Mouse (Mus musculus): ENCODE measurements around the gene Polr2b. TPM values are rescaled to one million over a fixed set of nuclear protein-coding genes. Genes with fewer than 3 reads are reported as not detected.

Polr2b gene
- polyA plus RNA-seq, 1 experiment from 2014 or later, result 86.8 TPM

DNA sequence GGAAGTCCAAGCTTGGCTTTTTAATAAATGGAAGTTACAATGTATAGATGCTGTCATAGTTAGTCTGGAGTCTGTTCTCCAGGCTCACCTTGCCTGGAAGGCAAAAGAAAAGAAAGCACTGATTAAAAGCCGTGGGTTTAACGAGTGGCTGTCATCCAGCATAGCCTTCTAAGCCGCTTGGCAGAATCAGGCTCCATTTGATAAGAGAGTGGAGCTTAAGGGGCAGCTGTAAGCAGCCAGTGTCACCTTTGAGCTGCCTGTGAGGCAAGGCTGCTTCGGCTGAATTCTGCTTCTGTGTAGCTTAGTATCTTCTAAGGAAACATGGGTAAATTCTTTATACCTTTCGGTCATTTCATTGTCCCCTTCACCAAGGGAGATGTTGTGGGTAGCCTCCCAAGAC, 23.0 kb upstream of the Polr2b start:
- Histone ChIP-seq H3K9me3 (ENCODE audit: control insufficient read depth, low read length) (no peaks in the 10 kb centered on the region), H3K4me2 (replicated peaks; ENCODE audit: low read depth, low read length) (no peak overlapping the region), H3K4me3 (ENCODE audit: low read depth, low read length) (no peak overlapping the region), H3K27ac (ENCODE audit: low read depth, low read length) (no peak overlapping the region), H3K9ac (ENCODE audit: low read depth, low read length) (no peak overlapping the region), H3K36me3 (ENCODE audit: control insufficient read depth, insufficient read depth, low read length) (0 out of 2 replicates have a peak, but pooled peaks cover 4% of the 10 kb centered on the region), H3K4me1 (replicated peaks; ENCODE audit: control insufficient read depth, insufficient read depth, low read length) (no peaks in the 10 kb centered on the region), H3K27me3 (ENCODE audit: control insufficient read depth, insufficient read depth, low read length) (no peaks in the 10 kb centered on the region)
- ATAC-seq (ENCODE audit: low FRiP score) (no peak), DNase-seq (ENCODE audit: low spot score) (no peak)
- WGBS, result 98% methylated on average over 5 of the region's 5 CpGs

DNA sequence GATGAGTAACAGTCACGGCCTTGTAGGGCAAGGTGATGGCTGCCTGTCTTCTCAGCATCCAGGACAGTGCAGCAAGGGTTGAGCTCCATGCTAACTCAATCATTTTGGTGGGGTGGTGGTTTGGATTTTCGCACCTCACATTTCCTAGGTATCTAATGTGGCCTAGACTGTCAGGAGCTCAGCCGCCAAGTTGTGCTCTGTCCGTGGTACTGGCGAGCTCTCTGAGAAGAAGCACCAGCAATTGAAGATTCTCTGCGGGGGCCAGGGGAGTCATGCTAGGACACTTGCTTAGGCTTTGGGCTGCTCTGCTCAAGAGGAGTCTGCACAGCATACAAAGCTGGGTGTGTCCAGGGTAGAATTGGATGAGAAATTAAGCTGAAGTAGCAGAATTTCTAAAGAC, 22.0 kb upstream of the Polr2b start:
- Histone ChIP-seq H3K4me3 (ENCODE audit: low read depth, low read length) (no peak overlapping the region), H3K4me1 (replicated peaks; ENCODE audit: control insufficient read depth, insufficient read depth, low read length) (no peaks in the 10 kb centered on the region), H3K9me3 (ENCODE audit: control insufficient read depth, low read length) (no peaks in the 10 kb centered on the region), H3K27me3 (ENCODE audit: control insufficient read depth, insufficient read depth, low read length) (no peaks in the 10 kb centered on the region), H3K4me2 (replicated peaks; ENCODE audit: low read depth, low read length) (no peak overlapping the region), H3K27ac (ENCODE audit: low read depth, low read length) (no peak overlapping the region), H3K36me3 (ENCODE audit: control insufficient read depth, insufficient read depth, low read length) (0 out of 2 replicates have a peak, but pooled peaks cover 4% of the 10 kb centered on the region), H3K9ac (ENCODE audit: low read depth, low read length) (no peak overlapping the region)
- 79% methylated on average over 6 of the region's 6 CpGs for WGBS
- DNase-seq (ENCODE audit: low spot score) (no peak), ATAC-seq (ENCODE audit: low FRiP score) (no peak)

- Histone ChIP-seq H3K4me2 (replicated peaks; ENCODE audit: low read depth, low read length) (no peak overlapping the region), H3K4me3 (ENCODE audit: low read depth, low read length) (no peak overlapping the region), H3K27me3 (ENCODE audit: control insufficient read depth, insufficient read depth, low read length) (no peaks in the 10 kb centered on the region), H3K27ac (ENCODE audit: low read depth, low read length) (no peak overlapping the region), H3K9ac (ENCODE audit: low read depth, low read length) (no peak overlapping the region), H3K36me3 (ENCODE audit: control insufficient read depth, insufficient read depth, low read length) (0 out of 2 replicates have a peak, but pooled peaks cover 4% of the 10 kb centered on the region), H3K4me1 (replicated peaks; ENCODE audit: control insufficient read depth, insufficient read depth, low read length) (no peaks in the 10 kb centered on the region), H3K9me3 (ENCODE audit: control insufficient read depth, low read length) (no peaks in the 10 kb centered on the region)
- DNase-seq (ENCODE audit: low spot score) (no peak), ATAC-seq (ENCODE audit: low FRiP score) (no peak)
- WGBS, result 90% methylated on average over 8 of the region's 8 CpGs
Measured at GRCm38 (mm10) chr5:77289686-77290085, 20.3 kb upstream of the Polr2b start.

DNA sequence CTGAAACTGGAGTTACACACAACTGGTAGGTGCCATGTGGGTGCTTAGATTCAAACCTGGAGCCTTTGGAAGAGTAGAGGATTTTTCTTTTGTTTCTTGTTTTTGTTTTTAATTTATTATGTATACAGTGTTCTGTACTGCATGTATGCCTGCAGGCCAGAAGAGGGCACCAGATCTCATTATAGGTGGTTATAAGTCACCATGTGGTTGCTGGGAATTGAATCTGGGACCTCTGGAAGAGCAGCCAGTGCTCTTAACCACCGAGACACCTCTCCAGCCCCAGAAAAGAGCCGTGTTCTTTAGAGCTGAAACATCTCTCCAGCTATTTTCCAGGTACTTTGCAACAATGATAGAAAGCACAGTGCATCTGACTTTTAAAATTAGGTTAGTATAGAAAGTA, 19.3 kb upstream of the Polr2b start:
- H3K36me3 ChIP-seq (ENCODE audit: control insufficient read depth, insufficient read depth, low read length), result 0 out of 2 replicates have a peak, but pooled peaks cover 4% of the 10 kb centered on the region
- H3K4me1 ChIP-seq (replicated peaks; ENCODE audit: control insufficient read depth, insufficient read depth, low read length), result no peaks in the 10 kb centered on the region
- no peak overlapping the region for H3K27ac ChIP-seq (ENCODE audit: low read depth, low read length)
- no peak overlapping the region for H3K9ac ChIP-seq (ENCODE audit: low read depth, low read length)
- no peak overlapping the region for H3K4me3 ChIP-seq (ENCODE audit: low read depth, low read length)
- H3K27me3 ChIP-seq (ENCODE audit: control insufficient read depth, insufficient read depth, low read length), result no peaks in the 10 kb centered on the region
- no peaks in the 10 kb centered on the region for H3K9me3 ChIP-seq (ENCODE audit: control insufficient read depth, low read length)
- DNase-seq (ENCODE audit: low spot score), result no peak
- WGBS, result 89% methylated on average over 2 of the region's 2 CpGs
- ATAC-seq (ENCODE audit: low FRiP score), result no peak
- H3K4me2 ChIP-seq (replicated peaks; ENCODE audit: low read depth, low read length), result no peak overlapping the region

GRCm38 (mm10) chr5:77292803-77293522, 17.0 kb upstream of the Polr2b start:
- H3K36me3 ChIP-seq (ENCODE audit: control insufficient read depth, insufficient read depth, low read length), result 0 out of 2 replicates have a peak, but pooled peaks cover 4% of the 10 kb centered on the region
- no peak for ATAC-seq (ENCODE audit: low FRiP score)

DNA sequence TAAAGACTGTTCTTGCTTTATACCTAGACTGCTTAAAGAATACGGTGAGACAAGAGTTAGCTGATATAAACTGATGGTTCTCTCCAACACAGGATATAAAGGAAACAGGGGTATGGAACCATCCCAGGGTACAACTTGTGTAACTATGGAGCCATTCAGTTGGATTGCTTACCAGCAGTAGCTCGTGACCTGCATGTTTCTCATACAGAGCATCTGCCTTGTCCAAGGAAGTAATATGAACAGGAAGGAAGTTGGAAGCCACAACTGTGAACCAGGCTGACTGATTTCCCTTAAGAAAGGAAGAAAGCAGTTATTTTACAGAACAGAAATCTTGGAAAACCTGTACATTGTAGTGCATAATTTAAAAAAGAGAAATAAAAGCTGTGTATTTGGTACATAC, 10.5 kb upstream of the Polr2b start:
- Histone ChIP-seq H3K9ac (ENCODE audit: low read depth, low read length) (no peak overlapping the region), H3K4me3 (ENCODE audit: low read depth, low read length) (no peak overlapping the region), H3K4me2 (replicated peaks; ENCODE audit: low read depth, low read length) (no peak overlapping the region), H3K4me1 (replicated peaks; ENCODE audit: control insufficient read depth, insufficient read depth, low read length) (no peaks in the 10 kb centered on the region), H3K36me3 (ENCODE audit: control insufficient read depth, insufficient read depth, low read length) (peaks cover 9% of the 10 kb centered on the region), H3K27ac (ENCODE audit: low read depth, low read length) (no peak overlapping the region), H3K27me3 (ENCODE audit: control insufficient read depth, insufficient read depth, low read length) (no peaks in the 10 kb centered on the region), H3K9me3 (ENCODE audit: control insufficient read depth, low read length) (no peaks in the 10 kb centered on the region)
- ATAC-seq (ENCODE audit: low FRiP score), result no peak
- DNase-seq (ENCODE audit: low spot score), result no peak
- WGBS, result 94% methylated on average over 2 of the region's 2 CpGs

More at GRCm38 (mm10) chr5:77292803-77293522, 17.0 kb upstream of the Polr2b start:
- H3K4me2 ChIP-seq (replicated peaks; ENCODE audit: low read depth, low read length), result no peak overlapping the region
- H3K27me3 ChIP-seq (ENCODE audit: control insufficient read depth, insufficient read depth, low read length), result no peaks in the 10 kb centered on the region
- no peaks in the 10 kb centered on the region for H3K4me1 ChIP-seq (replicated peaks; ENCODE audit: control insufficient read depth, insufficient read depth, low read length)
- no peak overlapping the region for H3K4me3 ChIP-seq (ENCODE audit: low read depth, low read length)
- no peaks in the 10 kb centered on the region for H3K9me3 ChIP-seq (ENCODE audit: control insufficient read depth, low read length)
- 90% methylated on average over 7 of the region's 7 CpGs for WGBS
- DNase-seq (ENCODE audit: low spot score), result no peak
- no peak overlapping the region for H3K27ac ChIP-seq (ENCODE audit: low read depth, low read length)
- H3K9ac ChIP-seq (ENCODE audit: low read depth, low read length), result no peak overlapping the region

DNA sequence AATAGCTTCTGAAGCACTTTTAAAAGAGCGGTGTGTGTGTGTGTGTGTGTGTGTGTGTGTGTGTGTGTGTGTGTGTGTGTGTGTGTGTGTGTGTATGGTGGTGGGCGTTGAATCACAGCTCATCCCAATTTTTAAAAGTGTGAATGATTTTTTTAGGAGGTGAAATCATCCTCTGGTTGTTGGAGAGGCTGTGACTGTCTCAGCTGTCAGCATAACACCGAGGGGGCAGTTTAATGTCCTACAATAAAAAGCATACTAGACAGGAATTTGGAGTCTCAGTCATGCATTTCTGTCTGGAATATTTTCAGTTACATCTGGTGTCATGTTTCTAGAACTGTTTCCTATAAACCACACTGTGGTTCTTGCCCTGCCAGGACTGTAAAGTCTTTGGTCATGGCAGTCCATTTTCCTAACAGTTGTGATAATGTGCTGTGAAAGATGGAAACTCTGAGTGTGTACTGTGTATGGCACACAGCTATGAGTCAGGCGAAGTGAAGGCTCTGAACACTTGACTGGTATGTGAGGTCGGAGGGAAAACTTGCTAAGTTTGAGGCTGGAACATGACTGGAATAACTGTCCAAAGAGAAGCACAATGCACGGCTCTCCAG, 8.5 kb upstream of the Polr2b start:
- H3K4me2 ChIP-seq (replicated peaks; ENCODE audit: low read depth, low read length), result no peak overlapping the region
- H3K9me3 ChIP-seq (ENCODE audit: control insufficient read depth, low read length), result no peaks in the 10 kb centered on the region
- ATAC-seq (ENCODE audit: low FRiP score), result no peak
- H3K27ac ChIP-seq (ENCODE audit: low read depth, low read length), result no peak overlapping the region
- no peaks in the 10 kb centered on the region for H3K4me1 ChIP-seq (replicated peaks; ENCODE audit: control insufficient read depth, insufficient read depth, low read length)
- H3K4me3 ChIP-seq (ENCODE audit: low read depth, low read length), result no peak overlapping the region
- no peak for DNase-seq (ENCODE audit: low spot score)
- no peak overlapping the region for H3K9ac ChIP-seq (ENCODE audit: low read depth, low read length)
- WGBS, result 92% methylated on average over 5 of the region's 6 CpGs
- peaks cover 12% of the 10 kb centered on the region for H3K36me3 ChIP-seq (ENCODE audit: control insufficient read depth, insufficient read depth, low read length)
- no peaks in the 10 kb centered on the region for H3K27me3 ChIP-seq (ENCODE audit: control insufficient read depth, insufficient read depth, low read length)

DNA sequence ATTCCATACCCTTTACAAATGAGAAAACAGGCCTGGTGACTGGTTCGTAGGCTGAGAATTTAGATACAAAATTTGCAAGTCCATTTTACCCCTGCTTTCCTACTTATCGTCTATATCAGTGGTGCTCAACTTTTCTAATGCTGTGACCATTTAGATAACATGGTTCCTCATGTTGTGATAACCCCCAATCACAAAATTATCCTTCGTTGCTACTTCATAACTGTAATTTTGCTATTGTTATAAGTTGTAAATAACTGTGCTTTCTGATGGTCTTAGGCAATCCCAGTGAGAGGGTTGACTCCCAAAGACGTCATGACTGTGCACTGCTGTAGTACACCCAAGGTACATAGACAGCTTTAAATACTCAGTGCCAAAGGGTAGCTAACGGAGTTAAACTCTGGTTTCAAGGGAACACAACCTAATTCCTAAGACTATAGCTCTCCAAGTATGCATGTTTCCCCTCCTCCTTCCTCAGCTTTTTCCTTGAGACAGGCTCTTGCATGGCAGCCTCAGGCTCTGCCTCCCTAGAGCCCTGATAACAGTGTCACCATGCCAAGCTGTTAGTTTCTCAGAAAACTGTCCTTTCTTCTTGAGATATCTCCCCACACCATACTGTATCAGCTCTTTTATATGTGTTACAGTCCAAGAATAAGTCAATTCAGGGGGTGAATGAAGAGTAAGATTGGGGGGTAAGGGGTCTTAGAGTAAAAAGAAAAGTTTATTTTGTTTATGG, 2.0 kb upstream of the Polr2b start:
- no peak overlapping the region for H3K27ac ChIP-seq (ENCODE audit: low read depth, low read length)
- no peak for DNase-seq (ENCODE audit: low spot score)
- peaks cover 5% of the 10 kb centered on the region; the same call in 1 of the 2 replicates for H3K36me3 ChIP-seq (ENCODE audit: control insufficient read depth, insufficient read depth, low read length)
- peak overlapping the region; percentile 96 for H3K4me3 ChIP-seq (ENCODE audit: low read depth, low read length)
- no peak for ATAC-seq (ENCODE audit: low FRiP score)
- H3K4me1 ChIP-seq (replicated peaks; ENCODE audit: control insufficient read depth, insufficient read depth, low read length), result peaks cover 7% of the 10 kb centered on the region
- WGBS, result 83% methylated on average over 5 of the region's 5 CpGs
- H3K4me2 ChIP-seq (replicated peaks; ENCODE audit: low read depth, low read length), result peak overlapping the region; percentile 99
- no peaks in the 10 kb centered on the region for H3K9me3 ChIP-seq (ENCODE audit: control insufficient read depth, low read length)
- H3K27me3 ChIP-seq (ENCODE audit: control insufficient read depth, insufficient read depth, low read length), result no peaks in the 10 kb centered on the region
- H3K9ac ChIP-seq (ENCODE audit: low read depth, low read length), result peak overlapping the region; percentile 37; the same call in 1 of the 2 replicates
